Comparison of ENCODE assay signal across 9 mouse cellular contexts in the genomic region with DNA sequence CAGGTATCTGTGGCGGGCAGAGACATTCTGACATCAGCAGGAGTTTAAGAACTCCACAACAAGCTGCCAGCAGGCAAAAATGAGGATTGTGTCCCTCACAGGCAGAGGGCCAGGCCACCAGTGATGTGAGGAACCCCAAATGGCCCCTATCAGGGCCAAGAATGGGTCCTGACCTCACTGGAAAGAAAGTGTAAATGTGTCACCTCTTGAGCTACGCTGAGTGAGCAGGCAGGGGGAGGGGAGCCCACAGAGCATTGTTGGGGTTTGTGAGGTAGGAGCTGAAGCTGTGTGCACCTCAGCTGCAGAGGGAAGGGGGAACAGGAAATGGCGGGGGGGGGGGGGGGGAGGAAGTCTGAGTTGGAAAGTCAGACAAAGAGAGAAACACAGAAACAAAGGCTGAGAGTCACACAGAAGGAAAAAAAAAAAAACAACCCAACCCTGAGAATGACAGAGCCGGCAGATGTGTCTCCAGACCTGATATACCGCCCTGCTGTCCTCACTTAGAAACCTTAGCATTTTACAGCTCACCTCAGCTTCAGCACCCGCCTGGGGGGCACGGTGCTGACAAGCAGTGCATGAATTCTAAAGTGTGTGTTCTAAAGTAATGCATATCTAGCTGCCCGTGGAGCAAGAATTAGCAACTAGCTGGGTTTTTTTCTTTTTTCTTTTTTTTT. TPM values are rescaled to one million over a fixed set of nuclear protein-coding genes. Genes with fewer than 3 reads are reported as not detected.
DNase-seq lines count a peak whose midpoint lies in the region; ATAC-seq lines count a peak whose summit lies in the region.
"Had no signal": no experiment of that assay in that cellular context is flagged by ENCODE, and none has a peak within 500 bp of the region (broad histone marks: within the 10 kb centered on the region; RNA-seq: fewer than 3 reads in every experiment).

No protein-coding gene starts in this region.

- no peak overlapping the region; the same call in 1 of the 2 replicates for H3K4me3 ChIP-seq in kidney, embryonic 16.5 days (ENCODE audit: low read length)
- H3K4me3 ChIP-seq in forebrain, embryonic 15.5 days, result no peak overlapping the region
- H3K4me3 ChIP-seq in forebrain, embryonic 16.5 days (replicated peaks; ENCODE audit: low read length), result no peak overlapping the region
- H3K4me3 ChIP-seq: limb, embryonic 15.5 days had no signal

- no peaks in the 10 kb centered on the region for H3K27me3 ChIP-seq in kidney, embryonic 16.5 days (ENCODE audit: insufficient read depth, low read length)
- no peaks in the 10 kb centered on the region for H3K27me3 ChIP-seq in forebrain, embryonic 15.5 days
- H3K27me3 ChIP-seq in forebrain, embryonic 16.5 days (replicated peaks; ENCODE audit: control insufficient read depth, insufficient read depth, low read length), result no peaks in the 10 kb centered on the region
- H3K27me3 ChIP-seq: limb, embryonic 15.5 days had no signal

- peak overlapping the region; percentile 53; the same call in 1 of the 2 replicates for H3K9ac ChIP-seq in kidney, embryonic 16.5 days (replicated peaks; ENCODE audit: low read length)
- no peak overlapping the region for H3K9ac ChIP-seq in forebrain, embryonic 15.5 days (replicated peaks)
- H3K9ac ChIP-seq in forebrain, embryonic 16.5 days (replicated peaks; ENCODE audit: low read depth, low read length), result no peak overlapping the region
- H3K9ac ChIP-seq: limb, embryonic 15.5 days had no signal

- H3K36me3 ChIP-seq in kidney, embryonic 16.5 days (ENCODE audit: insufficient read depth, low read length), result no peaks in the 10 kb centered on the region
- H3K36me3 ChIP-seq in forebrain, embryonic 15.5 days, result no peaks in the 10 kb centered on the region
- H3K36me3 ChIP-seq in forebrain, embryonic 16.5 days (ENCODE audit: control insufficient read depth, insufficient read depth), result no peaks in the 10 kb centered on the region
- H3K36me3 ChIP-seq: limb, embryonic 15.5 days had no signal

- H3K4me1 ChIP-seq in kidney, embryonic 16.5 days (ENCODE audit: insufficient read depth, low read length), result peaks cover 16% of the 10 kb centered on the region
- H3K4me1 ChIP-seq in forebrain, embryonic 15.5 days, result peaks cover 5% of the 10 kb centered on the region; the same call in 1 of the 2 replicates
- peaks cover 7% of the 10 kb centered on the region for H3K4me1 ChIP-seq in forebrain, embryonic 16.5 days (replicated peaks; ENCODE audit: control insufficient read depth, insufficient read depth, low read length)

- ATAC-seq in kidney, embryonic 16.5 days (ENCODE audit: low FRiP score, low TSS enrichment), result peak; percentile 53
- peak; percentile 72 for ATAC-seq in megakaryocyte, adult 5-6 weeks (ENCODE audit: poor library complexity, severe bottlenecking)
- no peak for ATAC-seq in forebrain, embryonic 15.5 days (replicated peaks)
- no peak for ATAC-seq in forebrain, embryonic 16.5 days

- H3K4me2 ChIP-seq in kidney, embryonic 16.5 days (replicated peaks; ENCODE audit: low read depth, low read length), result peak overlapping the region; percentile 31; the same call in 1 of the 2 replicates
- H3K4me2 ChIP-seq in forebrain, embryonic 15.5 days (replicated peaks), result no peak overlapping the region
- H3K4me2 ChIP-seq in forebrain, embryonic 16.5 days (ENCODE audit: low read length), result no peak overlapping the region
- H3K4me2 ChIP-seq: limb, embryonic 15.5 days had no signal

- 18% methylated on average over 7 of the region's 8 CpGs for WGBS in kidney, embryonic 16.5 days
- WGBS in forebrain, embryonic 15.5 days, result 61% methylated on average over 7 of the region's 8 CpGs
- 65% methylated on average over 7 of the region's 8 CpGs for WGBS in forebrain, embryonic 16.5 days

- H3K27ac ChIP-seq in kidney, embryonic 16.5 days (ENCODE audit: low read length), result peak overlapping the region; percentile 79
- no peak overlapping the region for H3K27ac ChIP-seq in forebrain, embryonic 15.5 days (replicated peaks)
- H3K27ac ChIP-seq in forebrain, embryonic 16.5 days (ENCODE audit: low read length), result no peak overlapping the region
- H3K27ac ChIP-seq: limb, embryonic 15.5 days had no signal

- DNase-seq in A20 (ENCODE audit: low read depth, low spot score) (peak; percentile 90), MEL-GATA-1-ER (ENCODE audit: extremely low read depth, low read depth) (peak; percentile 33)
- no peak for DNase-seq in cerebellum, adult 9-10 months
- no peak for DNase-seq in ovary, adult 18-20 months (ENCODE audit: low spot score)

- H3K9me3 ChIP-seq in kidney, embryonic 16.5 days (ENCODE audit: low read length), result no peaks in the 10 kb centered on the region
- H3K9me3 ChIP-seq in forebrain, embryonic 15.5 days, result no peaks in the 10 kb centered on the region
- no peaks in the 10 kb centered on the region for H3K9me3 ChIP-seq in forebrain, embryonic 16.5 days (ENCODE audit: control insufficient read depth, low read length)
- H3K9me3 ChIP-seq: limb, embryonic 15.5 days had no signal

RNA-seq across cellular contexts. Expression of gene Lck, which starts 1.9 kb away (rescaled TPM):
- 10.8 and 13.0 TPM in 2 replicates for polyA plus RNA-seq in kidney, embryonic 16.5 days (2015; fragmentation: Nextera tagmentation; extraction: Ambion mirVana)
- total RNA-seq in megakaryocyte, adult 5-6 weeks (2015), result 5.6 and 8.2 TPM in 2 replicates
- total RNA-seq in megakaryocyte, adult 5-6 weeks (2017), result 6.0 and 6.9 TPM in 2 replicates
- 7.6 and 9.2 TPM in 2 replicates for polyA plus RNA-seq in forebrain, embryonic 15.5 days (2015; fragmentation: Nextera tagmentation; extraction: Ambion mirVana)
- 7.6 and 11.1 TPM in 2 replicates for polyA plus RNA-seq in forebrain, embryonic 16.5 days (2015; fragmentation: Nextera tagmentation; extraction: Ambion mirVana)

RNA-seq across cellular contexts. Expression of gene Fam167b, which starts 3.0 kb away (rescaled TPM):
- polyA plus RNA-seq in kidney, embryonic 16.5 days (2015; fragmentation: Nextera tagmentation; extraction: Ambion mirVana), result 35.9 and 37.8 TPM in 2 replicates
- not detected in 2 replicates for total RNA-seq in megakaryocyte, adult 5-6 weeks (2015)
- not detected in 2 replicates for total RNA-seq in megakaryocyte, adult 5-6 weeks (2017)
- polyA plus RNA-seq in forebrain, embryonic 15.5 days (2015; fragmentation: Nextera tagmentation; extraction: Ambion mirVana), result 0.25 and 0.41 TPM in 2 replicates
- 0.24 and 0.27 TPM in 2 replicates for polyA plus RNA-seq in forebrain, embryonic 16.5 days (2015; fragmentation: Nextera tagmentation; extraction: Ambion mirVana)

RNA-seq across cellular contexts. Expression of gene Eif3i, which starts 25.1 kb away (rescaled TPM):
- polyA plus RNA-seq in kidney, embryonic 16.5 days (2015; fragmentation: Nextera tagmentation; extraction: Ambion mirVana), result 296 and 307 TPM in 2 replicates
- 186 and 204 TPM in 2 replicates for total RNA-seq in megakaryocyte, adult 5-6 weeks (2015)
- total RNA-seq in megakaryocyte, adult 5-6 weeks (2017), result 140 and 156 TPM in 2 replicates
- 223 and 225 TPM in 2 replicates for polyA plus RNA-seq in forebrain, embryonic 15.5 days (2015; fragmentation: Nextera tagmentation; extraction: Ambion mirVana)
- polyA plus RNA-seq in forebrain, embryonic 16.5 days (2015; fragmentation: Nextera tagmentation; extraction: Ambion mirVana), result 216 and 220 TPM in 2 replicates

RNA-seq across cellular contexts. Expression of gene Tmem234, which starts 25.2 kb away (rescaled TPM):
- polyA plus RNA-seq in kidney, embryonic 16.5 days (2015; fragmentation: Nextera tagmentation; extraction: Ambion mirVana), result 216 and 221 TPM in 2 replicates
- total RNA-seq in megakaryocyte, adult 5-6 weeks (2015), result 104 and 120 TPM in 2 replicates
- total RNA-seq in megakaryocyte, adult 5-6 weeks (2017), result 126 and 128 TPM in 2 replicates
- polyA plus RNA-seq in forebrain, embryonic 15.5 days (2015; fragmentation: Nextera tagmentation; extraction: Ambion mirVana), result 160 and 165 TPM in 2 replicates
- polyA plus RNA-seq in forebrain, embryonic 16.5 days (2015; fragmentation: Nextera tagmentation; extraction: Ambion mirVana), result 139 and 164 TPM in 2 replicates

RNA-seq across cellular contexts. Expression of gene Hdac1, which starts 32.8 kb away (rescaled TPM):
- 285 and 304 TPM in 2 replicates for polyA plus RNA-seq in kidney, embryonic 16.5 days (2015; fragmentation: Nextera tagmentation; extraction: Ambion mirVana)
- total RNA-seq in megakaryocyte, adult 5-6 weeks (2015), result 94.1 and 98.6 TPM in 2 replicates
- total RNA-seq in megakaryocyte, adult 5-6 weeks (2017), result 68.6 and 75.0 TPM in 2 replicates
- polyA plus RNA-seq in forebrain, embryonic 15.5 days (2015; fragmentation: Nextera tagmentation; extraction: Ambion mirVana), result 119 and 130 TPM in 2 replicates
- polyA plus RNA-seq in forebrain, embryonic 16.5 days (2015; fragmentation: Nextera tagmentation; extraction: Ambion mirVana), result 113 and 116 TPM in 2 replicates

Comparison
In these comparisons a context has a peak if more than half of its experiments do, and no peak if none do; other contexts are left out.
1. DNase-seq: peak in A20 (single experiment) and MEL-GATA-1-ER (single experiment); none in cerebellum, adult 9-10 months (single experiment) and ovary, adult 18-20 months (single experiment).
2. ATAC-seq: peak in kidney, embryonic 16.5 days (single experiment) and megakaryocyte, adult 5-6 weeks (single experiment); none in forebrain, embryonic 15.5 days (single experiment) and forebrain, embryonic 16.5 days (single experiment).
3. RNA of gene Fam167b, which starts 3.0 kb away (polyA plus RNA-seq): 35.9 to 37.8 TPM in kidney, embryonic 16.5 days; 0.25 to 0.41 TPM in forebrain, embryonic 15.5 days and 0.24 to 0.27 TPM in forebrain, embryonic 16.5 days; every median in the first group is over 10 times any median in the second.